Mouse (Mus musculus): ENCODE measurements around the gene Creb3l2.
"Not testable (repeated sequence)": the region's sequence is repeated elsewhere in the genome, so short reads cannot be mapped to it uniquely, and the experiment has no call there.

The Creb3l2 gene

GRCm38 (mm10) chr6:37407876-37408275 is 34.1 kb downstream of the Creb3l2 start:
- no peak for DNase-seq

GRCm38 (mm10) chr6:37406903-37407302 is 35.0 kb downstream of the Creb3l2 start:
- no peak for DNase-seq

GRCm38 (mm10) chr6:37406018-37406417 is 35.9 kb downstream of the Creb3l2 start:
- DNase-seq = no peak

GRCm38 (mm10) chr6:37404325-37404724 is 37.6 kb downstream of the Creb3l2 start:
- no peak for DNase-seq

GRCm38 (mm10) chr6:37401928-37402327 is 40.0 kb downstream of the Creb3l2 start:
- DNase-seq = no peak

- peak; percentile 30 for DNase-seq
Measured at GRCm38 (mm10) chr6:37400866-37401525, 41.0 kb downstream of the Creb3l2 start.

- no peak for DNase-seq
Measured at GRCm38 (mm10) chr6:37400167-37400566, 41.8 kb downstream of the Creb3l2 start.

GRCm38 (mm10) chr6:37398943-37399342 is 43.0 kb downstream of the Creb3l2 start:
- peak; percentile 11 for DNase-seq

- DNase-seq = no peak
Measured at GRCm38 (mm10) chr6:37397973-37398372, 44.0 kb downstream of the Creb3l2 start.

GRCm38 (mm10) chr6:37397254-37397653 is 44.7 kb downstream of the Creb3l2 start:
- no peak for DNase-seq

GRCm38 (mm10) chr6:37396127-37396526 is 45.8 kb downstream of the Creb3l2 start:
- DNase-seq = no peak

GRCm38 (mm10) chr6:37393263-37393662 is 48.7 kb downstream of the Creb3l2 start:
- no peak for DNase-seq

GRCm38 (mm10) chr6:37392262-37392661 is 49.7 kb downstream of the Creb3l2 start:
- no peak for DNase-seq

GRCm38 (mm10) chr6:37391313-37391712 is 50.6 kb downstream of the Creb3l2 start:
- DNase-seq = no peak

- DNase-seq = no peak
Measured at GRCm38 (mm10) chr6:37388960-37389359, 53.0 kb downstream of the Creb3l2 start.

GRCm38 (mm10) chr6:37388501-37388900 is 53.4 kb downstream of the Creb3l2 start:
- DNase-seq = no peak

- no peak for DNase-seq
Measured at GRCm38 (mm10) chr6:37387281-37387680, 54.7 kb downstream of the Creb3l2 start.

- DNase-seq = no peak
Measured at GRCm38 (mm10) chr6:37385602-37386285, 56.2 kb downstream of the Creb3l2 start.

- DNase-seq = no peak
Measured at GRCm38 (mm10) chr6:37382761-37383160, 59.2 kb downstream of the Creb3l2 start.

GRCm38 (mm10) chr6:37377836-37378580 is 63.9 kb downstream of the Creb3l2 start:
- no peak for DNase-seq

GRCm38 (mm10) chr6:37377387-37377786 is 64.6 kb downstream of the Creb3l2 start:
- DNase-seq = not testable (repeated sequence)

- no peak for DNase-seq
Measured at GRCm38 (mm10) chr6:37375452-37375851, 66.5 kb downstream of the Creb3l2 start.

GRCm38 (mm10) chr6:37371341-37371740 is 70.6 kb downstream of the Creb3l2 start:
- DNase-seq = no peak

- DNase-seq = no peak
Measured at GRCm38 (mm10) chr6:37370566-37370965, 71.4 kb downstream of the Creb3l2 start.
